Mouse (Mus musculus): ENCODE results near the gene Gm9513.

- TF ChIP-seq POLR2A (IDR thresholded peaks at IDR 0.05; ENCODE audit: insufficient read depth, low read depth, low read length) = no peak
- no peak for TF ChIP-seq EP300 (IDR thresholded peaks at IDR 0.05; ENCODE audit: insufficient read depth, low read depth, low read length)
- no peak for TF ChIP-seq CTCF (IDR thresholded peaks at IDR 0.05)
Observed at GRCm38 (mm10) chr9:36431584-36431983, 43.9 kb upstream of the Gm9513 start, which contains the start of gene Gm7257.

Measured in heart, adult 2 months (tissue).